Mouse (Mus musculus): ENCODE measurements at regions not wholly inside any gene's neighbourhood (a gene's known extent, or its start where the extent isn't known, plus 50 kb on each side); places are given as distances from the start of the nearest gene placed in this dataset.

GRCm38 (mm10) chr4:93437386-93438130, 102.2 kb upstream of the Tusc1 start:
- Histone ChIP-seq H3K27me3 (ENCODE audit: insufficient read depth, low read length) (no peaks in the 10 kb centered on the region), H3K36me3 (ENCODE audit: insufficient read depth, low read length) (no peaks in the 10 kb centered on the region), H3K9ac (replicated peaks; ENCODE audit: low read length) (no peak overlapping the region), H3K4me3 (ENCODE audit: low read length) (no peak overlapping the region), H3K4me1 (ENCODE audit: insufficient read depth, low read length) (no peaks in the 10 kb centered on the region), H3K9me3 (ENCODE audit: low read length) (no peaks in the 10 kb centered on the region), H3K27ac (no peak overlapping the region), H3K4me2 (ENCODE audit: low read depth, low read length) (no peak overlapping the region)
- ATAC-seq (no peak), DNase-seq (ENCODE audit: low spot score) (no peak)
- WGBS = 51% methylated on average over 3 of the region's 3 CpGs
- TF ChIP-seq CTCF (IDR thresholded peaks at IDR 0.05; ENCODE audit: low read depth) = no peak

DNA sequence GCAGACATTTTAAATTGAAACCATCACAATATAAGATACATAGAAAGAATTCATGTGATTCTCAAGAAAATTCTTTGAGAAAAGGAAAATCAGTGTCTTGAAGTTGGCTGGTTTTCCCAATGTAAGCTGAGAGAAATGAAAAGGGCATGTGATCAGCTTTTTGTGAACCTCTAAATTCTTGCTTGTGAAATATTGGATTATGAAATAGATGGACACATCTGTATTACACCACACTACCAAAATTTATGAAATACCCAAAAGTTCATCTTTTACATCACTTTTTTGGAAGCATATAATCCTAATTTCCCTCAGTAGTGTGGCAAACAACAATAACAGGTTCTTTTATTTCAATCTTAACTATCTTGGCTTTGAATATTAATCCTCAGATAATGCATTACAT, 77.4 kb upstream of the Tusc1 start:
- Histone ChIP-seq H3K4me3 (ENCODE audit: low read length) (no peak overlapping the region), H3K27me3 (ENCODE audit: insufficient read depth, low read length) (no peaks in the 10 kb centered on the region), H3K4me1 (ENCODE audit: insufficient read depth, low read length) (no peaks in the 10 kb centered on the region), H3K9me3 (ENCODE audit: low read length) (no peaks in the 10 kb centered on the region), H3K9ac (replicated peaks; ENCODE audit: low read length) (no peak overlapping the region), H3K27ac (no peak overlapping the region), H3K36me3 (ENCODE audit: insufficient read depth, low read length) (no peaks in the 10 kb centered on the region), H3K4me2 (ENCODE audit: low read depth, low read length) (no peak overlapping the region)
- TF ChIP-seq CTCF (IDR thresholded peaks at IDR 0.05; ENCODE audit: low read depth) = no peak
- DNase-seq (ENCODE audit: low spot score) = no peak
- ATAC-seq = no peak

DNA sequence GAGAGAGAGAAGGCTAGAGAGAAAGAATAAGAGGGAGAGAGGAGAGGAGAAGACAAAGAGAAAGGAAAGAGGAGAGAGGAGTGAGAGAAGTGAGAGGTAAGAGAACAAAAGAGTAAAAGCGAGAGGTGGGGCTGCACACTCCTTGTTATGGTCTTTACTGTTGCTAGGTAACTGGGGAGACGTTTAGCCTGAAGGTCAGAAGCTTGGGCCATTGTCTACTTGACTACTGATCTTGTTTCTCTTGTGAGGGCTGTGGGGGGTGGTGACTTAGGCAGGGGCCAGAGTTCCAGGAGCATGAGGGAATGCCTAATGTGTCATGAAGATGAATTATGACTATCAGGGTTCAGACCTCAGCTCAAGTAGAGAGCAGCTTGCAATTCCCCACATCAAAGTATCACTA, 71.6 kb upstream of the Tusc1 start:
- Histone ChIP-seq H3K27ac (no peak overlapping the region), H3K27me3 (ENCODE audit: insufficient read depth, low read length) (no peaks in the 10 kb centered on the region), H3K9ac (replicated peaks; ENCODE audit: low read length) (no peak overlapping the region), H3K9me3 (ENCODE audit: low read length) (peaks cover 5% of the 10 kb centered on the region; the same call in 1 of the 2 replicates), H3K36me3 (ENCODE audit: insufficient read depth, low read length) (no peaks in the 10 kb centered on the region), H3K4me1 (ENCODE audit: insufficient read depth, low read length) (no peaks in the 10 kb centered on the region), H3K4me2 (ENCODE audit: low read depth, low read length) (no peak overlapping the region), H3K4me3 (ENCODE audit: low read length) (no peak overlapping the region)
- ATAC-seq (no peak), DNase-seq (ENCODE audit: low spot score) (no peak)
- TF ChIP-seq CTCF (IDR thresholded peaks at IDR 0.05; ENCODE audit: low read depth) = no peak
- WGBS = 19% methylated on average over 2 of the region's 2 CpGs

GRCm38 (mm10) chr4:93400579-93400978, 65.3 kb upstream of the Tusc1 start:
- no peak for ATAC-seq

More at GRCm38 (mm10) chr4:93400579-93400978, 65.3 kb upstream of the Tusc1 start:
- no peak overlapping the region for H3K27ac ChIP-seq
- no peak overlapping the region for H3K4me2 ChIP-seq (ENCODE audit: low read depth, low read length)
- no peaks in the 10 kb centered on the region for H3K36me3 ChIP-seq (ENCODE audit: insufficient read depth, low read length)
- no peak for TF ChIP-seq CTCF (IDR thresholded peaks at IDR 0.05; ENCODE audit: low read depth)
- no peak for DNase-seq (ENCODE audit: low spot score)
- H3K27me3 ChIP-seq (ENCODE audit: insufficient read depth, low read length) = no peaks in the 10 kb centered on the region
- H3K4me1 ChIP-seq (ENCODE audit: insufficient read depth, low read length) = no peaks in the 10 kb centered on the region
- H3K4me3 ChIP-seq (ENCODE audit: low read length) = no peak overlapping the region
- H3K9ac ChIP-seq (replicated peaks; ENCODE audit: low read length) = no peak overlapping the region
- H3K9me3 ChIP-seq (ENCODE audit: low read length) = peaks cover 5% of the 10 kb centered on the region; the same call in 1 of the 2 replicates

Small RNA genes in the stretch of these regions (microRNA-seq; reads per million reads assigned to microRNA genes)
- gene Gm22619 = 0 reads per million in 2 experiments
